In the genomic region with DNA sequence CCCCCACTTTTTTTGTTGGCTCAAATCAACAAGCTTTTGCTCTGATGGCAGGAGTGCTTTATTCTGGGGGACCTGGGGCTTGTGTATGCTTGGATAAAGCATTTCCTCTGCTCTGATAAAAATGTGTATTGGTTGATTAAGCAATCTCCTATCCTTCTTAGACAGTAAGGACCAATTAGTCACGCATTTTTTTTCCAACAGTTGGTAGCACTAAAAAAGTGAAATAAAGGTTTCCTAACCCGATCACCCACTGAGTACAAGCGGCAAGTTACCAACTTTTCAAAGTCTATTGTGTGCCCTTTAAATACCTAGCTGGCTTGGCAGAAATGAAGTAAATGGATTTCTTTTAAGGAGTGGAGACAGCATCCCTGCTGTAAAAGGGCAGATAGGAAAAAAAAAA, we compare ENCODE assay signal across 12 mouse cellular contexts. TPM values are rescaled to one million over a fixed set of nuclear protein-coding genes. Genes with fewer than 3 reads are reported as not detected.
DNase-seq lines count a peak whose midpoint lies in the region; ATAC-seq and TF ChIP-seq lines count a peak whose summit lies in the region.
"Had no signal": no experiment of that assay in that cellular context is flagged by ENCODE, and none has a peak within 500 bp of the region (broad histone marks: within the 10 kb centered on the region; RNA-seq: fewer than 3 reads in every experiment).

No protein-coding gene starts in this region.

- H3K27ac ChIP-seq in forebrain, embryonic 11.5 days (ENCODE audit: low read depth, low read length) = peak overlapping the region; percentile 93
- H3K27ac ChIP-seq in forebrain, postnatal 0 days (ENCODE audit: low read depth, low read length) = no peak overlapping the region
- H3K27ac ChIP-seq in lung, embryonic 15.5 days = no peak overlapping the region
- no peak overlapping the region for H3K27ac ChIP-seq in hindbrain, embryonic 12.5 days
- no peak overlapping the region for H3K27ac ChIP-seq in neural tube, embryonic 12.5 days
- no peak overlapping the region for H3K27ac ChIP-seq in stomach, postnatal 0 days (replicated peaks)

- ATAC-seq in forebrain, embryonic 11.5 days (replicated peaks; ENCODE audit: low FRiP score) = no peak
- ATAC-seq in forebrain, postnatal 0 days = no peak
- no peak for ATAC-seq in lung, embryonic 15.5 days (ENCODE audit: borderline replicate concordance, extremely low read depth, low FRiP score, low TSS enrichment)
- no peak for ATAC-seq in hindbrain, embryonic 12.5 days (ENCODE audit: low FRiP score)
- no peak for ATAC-seq in neural tube, embryonic 12.5 days (ENCODE audit: low FRiP score, low read depth)
- no peak for ATAC-seq in stomach, postnatal 0 days (ENCODE audit: low FRiP score, low TSS enrichment)

- no peak for TF ChIP-seq CTCF in forebrain, postnatal 0 days (IDR thresholded peaks at IDR 0.05; ENCODE audit: low read depth)
- no peak for TF ChIP-seq CTCF in stomach, postnatal 0 days (IDR thresholded peaks at IDR 0.05; ENCODE audit: low read depth)

- H3K4me3 ChIP-seq in forebrain, embryonic 11.5 days (ENCODE audit: low read depth, low read length) = peak overlapping the region; percentile 87
- H3K4me3 ChIP-seq in forebrain, postnatal 0 days (ENCODE audit: low read depth, low read length) = no peak overlapping the region
- no peak overlapping the region for H3K4me3 ChIP-seq in lung, embryonic 15.5 days
- H3K4me3 ChIP-seq in hindbrain, embryonic 12.5 days = peak overlapping the region; percentile 81; the same call in 1 of the 2 replicates
- H3K4me3 ChIP-seq in neural tube, embryonic 12.5 days = no peak overlapping the region
- no peak overlapping the region for H3K4me3 ChIP-seq in stomach, postnatal 0 days (ENCODE audit: low read depth, low read length)

- no peaks in the 10 kb centered on the region for H3K27me3 ChIP-seq in forebrain, embryonic 11.5 days (ENCODE audit: control insufficient read depth, insufficient read depth, low read length)
- H3K27me3 ChIP-seq in forebrain, postnatal 0 days (ENCODE audit: insufficient read depth, low read length) = peaks cover 34% of the 10 kb centered on the region
- peaks cover 13% of the 10 kb centered on the region; the same call in 1 of the 2 replicates for H3K27me3 ChIP-seq in lung, embryonic 15.5 days
- no peaks in the 10 kb centered on the region for H3K27me3 ChIP-seq in hindbrain, embryonic 12.5 days
- no peaks in the 10 kb centered on the region for H3K27me3 ChIP-seq in neural tube, embryonic 12.5 days (replicated peaks)
- H3K27me3 ChIP-seq in stomach, postnatal 0 days (ENCODE audit: control insufficient read depth, insufficient read depth, low read length) = no peaks in the 10 kb centered on the region

- peak overlapping the region; percentile 98; the same call in 1 of the 2 replicates for H3K4me2 ChIP-seq in forebrain, embryonic 11.5 days (ENCODE audit: low read depth, low read length, severe bottlenecking)
- H3K4me2 ChIP-seq in forebrain, postnatal 0 days (ENCODE audit: low read depth) = no peak overlapping the region
- H3K4me2 ChIP-seq in lung, embryonic 15.5 days = peak overlapping the region; percentile 98
- H3K4me2 ChIP-seq in hindbrain, embryonic 12.5 days (replicated peaks) = peak overlapping the region; percentile 99
- peak overlapping the region; percentile 100 for H3K4me2 ChIP-seq in neural tube, embryonic 12.5 days (replicated peaks)
- no peak overlapping the region for H3K4me2 ChIP-seq in stomach, postnatal 0 days (replicated peaks; ENCODE audit: low read depth)

- no peaks in the 10 kb centered on the region for H3K36me3 ChIP-seq in forebrain, embryonic 11.5 days (ENCODE audit: control insufficient read depth, insufficient read depth, low read length)
- H3K36me3 ChIP-seq in forebrain, postnatal 0 days (ENCODE audit: insufficient read depth) = no peaks in the 10 kb centered on the region
- H3K36me3 ChIP-seq in lung, embryonic 15.5 days = no peaks in the 10 kb centered on the region
- no peaks in the 10 kb centered on the region for H3K36me3 ChIP-seq in hindbrain, embryonic 12.5 days
- no peaks in the 10 kb centered on the region for H3K36me3 ChIP-seq in neural tube, embryonic 12.5 days
- H3K36me3 ChIP-seq in stomach, postnatal 0 days (ENCODE audit: control insufficient read depth, insufficient read depth, low read length) = no peaks in the 10 kb centered on the region

- WGBS in forebrain, embryonic 11.5 days = 2% methylated on average over 3 of the region's 3 CpGs
- WGBS in forebrain, postnatal 0 days = 21% methylated on average over 3 of the region's 3 CpGs
- WGBS in lung, embryonic 15.5 days = 46% methylated on average over 3 of the region's 3 CpGs
- 6% methylated on average over 3 of the region's 3 CpGs for WGBS in hindbrain, embryonic 12.5 days
- WGBS in neural tube, embryonic 12.5 days = under 1% methylated on average over 3 of the region's 3 CpGs
- WGBS in stomach, postnatal 0 days = 61% methylated on average over 3 of the region's 3 CpGs

- DNase-seq in forebrain, embryonic 11.5 days (ENCODE audit: low spot score) = no peak
- DNase-seq in forebrain, postnatal 0 days = no peak
- no peak for DNase-seq in lung, postnatal 36 days
- no peak for DNase-seq in adrenal gland, adult (ENCODE audit: inconsistent age in 2 of 2, low spot score in 1 of 2)
- no peak for DNase-seq in stomach, postnatal 0 days (ENCODE audit: low spot score)
- DNase-seq: B cell, adult 2 months; gastrocnemius, postnatal 14 days; kidney, postnatal 25 days had no signal

- no peak for TF ChIP-seq EP300 in stomach, postnatal 0 days (optimal IDR thresholded peaks at IDR 0.05)

- H3K4me1 ChIP-seq in forebrain, embryonic 11.5 days (replicated peaks; ENCODE audit: control insufficient read depth, insufficient read depth, low read length) = peaks cover 16% of the 10 kb centered on the region; the same call in 1 of the 2 replicates
- 0 out of 2 replicates have a peak, but pooled peaks cover 6% of the 10 kb centered on the region for H3K4me1 ChIP-seq in forebrain, postnatal 0 days (ENCODE audit: insufficient read depth)
- peaks cover 27% of the 10 kb centered on the region for H3K4me1 ChIP-seq in lung, embryonic 15.5 days
- peaks cover 30% of the 10 kb centered on the region for H3K4me1 ChIP-seq in hindbrain, embryonic 12.5 days
- H3K4me1 ChIP-seq in neural tube, embryonic 12.5 days = peaks cover 29% of the 10 kb centered on the region
- H3K4me1 ChIP-seq in stomach, postnatal 0 days (replicated peaks; ENCODE audit: control insufficient read depth, insufficient read depth) = no peaks in the 10 kb centered on the region

- no peaks in the 10 kb centered on the region for H3K9me3 ChIP-seq in forebrain, embryonic 11.5 days (ENCODE audit: control insufficient read depth, low read length)
- no peaks in the 10 kb centered on the region for H3K9me3 ChIP-seq in forebrain, postnatal 0 days (ENCODE audit: low read length)
- no peaks in the 10 kb centered on the region for H3K9me3 ChIP-seq in lung, embryonic 15.5 days
- no peaks in the 10 kb centered on the region for H3K9me3 ChIP-seq in hindbrain, embryonic 12.5 days (replicated peaks)
- no peaks in the 10 kb centered on the region for H3K9me3 ChIP-seq in neural tube, embryonic 12.5 days
- no peaks in the 10 kb centered on the region for H3K9me3 ChIP-seq in stomach, postnatal 0 days (ENCODE audit: control insufficient read depth, low read length)

- H3K9ac ChIP-seq in forebrain, embryonic 11.5 days (ENCODE audit: low read length) = peak overlapping the region; percentile 32; the same call in 1 of the 2 replicates
- H3K9ac ChIP-seq in forebrain, postnatal 0 days = no peak overlapping the region
- H3K9ac ChIP-seq in lung, embryonic 15.5 days = no peak overlapping the region
- no peak overlapping the region for H3K9ac ChIP-seq in hindbrain, embryonic 12.5 days
- H3K9ac ChIP-seq in neural tube, embryonic 12.5 days = no peak overlapping the region
- no peak overlapping the region for H3K9ac ChIP-seq in stomach, postnatal 0 days (ENCODE audit: low read length)

RNA-seq across cellular contexts. Expression of a gene that starts 1.9 kb away (rescaled TPM):
- polyA plus RNA-seq in forebrain, embryonic 11.5 days (2014; fragmentation: Nextera tagmentation; extraction: Ambion mirVana) = 3.4 and 3.6 TPM in 2 replicates
- 0.62 and 0.76 TPM in 2 replicates for total RNA-seq in forebrain, postnatal 0 days (2014; rRNA removed)
- 0.11 and 0.18 TPM in 2 replicates for polyA plus RNA-seq in forebrain, postnatal 0 days (2015; fragmentation: Nextera tagmentation; extraction: Ambion mirVana)
- 0.50 and 0.58 TPM in 2 replicates for polyA plus RNA-seq in lung, embryonic 15.5 days (2015; fragmentation: Nextera tagmentation; extraction: Ambion mirVana)
- polyA plus RNA-seq in hindbrain, embryonic 12.5 days (2016; fragmentation: Nextera tagmentation; extraction: Ambion mirVana) = 2.1 and 2.2 TPM in 2 replicates
- polyA plus RNA-seq in neural tube, embryonic 12.5 days (2016; fragmentation: Nextera tagmentation; extraction: Ambion mirVana) = 1.2 and 1.5 TPM in 2 replicates
- 0.06 TPM in 2 replicates for polyA plus RNA-seq in stomach, postnatal 0 days (2015; fragmentation: Nextera tagmentation; extraction: Ambion mirVana)
- total RNA-seq: megakaryocyte, adult 5-6 weeks had no signal

Comparison
In these comparisons a context has a peak if more than half of its experiments do, and no peak if none do; other contexts are left out.
1. H3K4me2 ChIP-seq: peak in forebrain, embryonic 11.5 days (single experiment), lung, embryonic 15.5 days (single experiment), hindbrain, embryonic 12.5 days (single experiment) and neural tube, embryonic 12.5 days (single experiment); none in forebrain, postnatal 0 days (single experiment) and stomach, postnatal 0 days (single experiment).
2. H3K4me3 ChIP-seq: peak in forebrain, embryonic 11.5 days (single experiment) and hindbrain, embryonic 12.5 days (single experiment); none in forebrain, postnatal 0 days (single experiment), lung, embryonic 15.5 days (single experiment), neural tube, embryonic 12.5 days (single experiment) and stomach, postnatal 0 days (single experiment).